Mouse (Mus musculus) limb, embryonic 13.5 days (tissue): ENCODE results near the gene Hlcs. TPM values are rescaled to one million over a fixed set of nuclear protein-coding genes. Genes with fewer than 3 reads are reported as not detected.
A peak's percentile ranks its signal among the peaks of the same experiment; 100 is the strongest.

Source experiments
- ATAC-seq: fragments of 200-750 bp; cut with Nextera tagmentation; 2 replicates; pipeline ENCODE4 v1.8.0; 2017; ENCODE audit warnings: low read depth, moderate number of reproducible peaks, moderate TSS enrichment; ENCODE audit not compliant: low FRiP score
- H3K27ac ChIP-seq: fragments of 300-500 bp; sonication (generic); 2 replicates; pipeline ENCODE4 v1.5.1; 2015; ENCODE audit warnings: inconsistent platforms, mild to moderate bottlenecking, moderate library complexity
- H3K27me3 ChIP-seq: fragments of 300-500 bp; sonication (generic); 2 replicates; pipeline ENCODE4 v1.6.1; 2015; ENCODE audit warnings: mild to moderate bottlenecking, inconsistent platforms
- H3K36me3 ChIP-seq: fragments of 300-500 bp; sonication (generic); 2 replicates; pipeline ENCODE4 v1.6.1; 2015; ENCODE audit warnings: inconsistent platforms, mild to moderate bottlenecking, moderate library complexity
- H3K4me1 ChIP-seq: fragments of 300-500 bp; sonication (generic); 2 replicates; pipeline ENCODE4 v1.6.1; 2015; ENCODE audit warnings: inconsistent platforms
- H3K4me2 ChIP-seq: fragments of 300-500 bp; sonication (generic); replicated peaks from 2 replicates; pipeline ENCODE4 v1.6.1; 2015; ENCODE audit warnings: inconsistent platforms, mild to moderate bottlenecking, moderate library complexity
- H3K4me3 ChIP-seq: fragments of 300-500 bp; sonication (generic); 2 replicates; pipeline ENCODE4 v1.5.1; 2015; ENCODE audit warnings: moderate library complexity, mild to moderate bottlenecking, inconsistent platforms
- H3K9ac ChIP-seq: fragments of 300-500 bp; sonication (generic); 2 replicates; pipeline ENCODE4 v1.6.1; 2015; ENCODE audit warnings: mild to moderate bottlenecking, inconsistent platforms
- H3K9me3 ChIP-seq: fragments of 300-500 bp; sonication (generic); 2 replicates; pipeline ENCODE4 v1.6.1; 2016; ENCODE audit warnings: inconsistent platforms
- WGBS: fragments of 180-500 bp; shearing (Covaris S2); methylation state at CpG from one replicate; pipeline ENCODE4 v1.1.7; 2015; 5-methylcytosine and 5-hydroxymethylcytosine counted together
- polyA plus RNA-seq: library from polyadenylated mRNA; unstranded; fragments of >200 nt; fragmentation: Nextera tagmentation; extraction: Ambion mirVana; gene quantifications from 2 replicates; pipeline ENCODE4 v1.2.1, GENCODE M21; 2015

The Hlcs gene
- polyA plus RNA-seq, 1 experiment from 2014 or later, result 8.8 TPM

DNA sequence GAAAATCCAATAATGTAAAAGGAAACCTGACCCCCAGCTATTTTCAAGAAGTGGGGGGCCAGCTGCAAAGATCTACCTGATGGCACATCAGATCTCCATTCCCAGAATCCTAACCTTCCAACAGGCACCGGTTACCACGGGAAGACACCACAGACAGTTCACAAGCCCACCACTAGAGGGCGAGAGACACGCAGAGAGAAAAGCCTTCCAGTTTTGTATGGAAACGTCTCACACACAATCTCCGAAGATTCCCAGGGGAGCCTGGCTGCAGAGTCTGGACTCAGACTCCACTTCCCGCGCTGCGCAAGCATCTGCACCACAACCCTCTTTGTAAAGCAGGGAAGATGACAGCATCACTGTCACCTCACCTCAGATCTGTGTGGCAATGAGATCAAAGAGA is 43.7 kb downstream of the Hlcs start:
- Histone ChIP-seq H3K9ac (no peak overlapping the region), H3K4me3 (peak overlapping the region; percentile 7; the same call in 1 of the 2 replicates), H3K36me3 (0 out of 2 replicates have a peak, but pooled peaks cover 5% of the 10 kb centered on the region), H3K9me3 (no peaks in the 10 kb centered on the region), H3K4me1 (peaks cover 21% of the 10 kb centered on the region), H3K4me2 (peak overlapping the region; percentile 53), H3K27ac (no peak overlapping the region), H3K27me3 (peaks cover 9% of the 10 kb centered on the region)
- 0 out of 2 replicates have a peak, but pooled peaks have one; percentile 60 for ATAC-seq
- WGBS, result 5% methylated on average over 9 of the region's 9 CpGs

DNA sequence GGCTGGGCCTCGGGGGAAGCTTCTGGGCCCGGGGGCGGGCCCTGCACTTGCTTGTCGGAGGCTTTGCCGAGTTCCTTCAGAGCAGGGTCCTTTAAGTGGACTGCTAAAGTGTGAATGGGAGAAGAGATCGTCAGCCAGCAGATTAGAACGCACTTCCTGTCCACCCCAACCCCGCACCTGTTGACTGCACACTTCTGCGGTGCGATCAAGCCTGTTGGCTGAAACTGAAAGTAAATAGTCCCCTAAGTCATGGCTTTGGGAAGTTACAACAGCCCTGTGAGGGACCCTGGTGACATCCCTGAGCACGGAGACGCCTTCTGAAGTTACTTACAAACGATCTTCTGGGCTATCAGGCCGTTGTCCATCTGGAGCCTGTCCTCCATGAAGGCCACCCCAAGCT is 45.2 kb downstream of the Hlcs start:
- no peak for ATAC-seq
- Histone ChIP-seq H3K36me3 (0 out of 2 replicates have a peak, but pooled peaks cover 5% of the 10 kb centered on the region), H3K4me1 (peaks cover 26% of the 10 kb centered on the region), H3K9me3 (no peaks in the 10 kb centered on the region), H3K9ac (no peak overlapping the region), H3K27ac (no peak overlapping the region), H3K4me3 (no peak overlapping the region), H3K4me2 (no peak overlapping the region), H3K27me3 (peaks cover 17% of the 10 kb centered on the region)
- 80% methylated on average over 14 of the region's 14 CpGs for WGBS

DNA sequence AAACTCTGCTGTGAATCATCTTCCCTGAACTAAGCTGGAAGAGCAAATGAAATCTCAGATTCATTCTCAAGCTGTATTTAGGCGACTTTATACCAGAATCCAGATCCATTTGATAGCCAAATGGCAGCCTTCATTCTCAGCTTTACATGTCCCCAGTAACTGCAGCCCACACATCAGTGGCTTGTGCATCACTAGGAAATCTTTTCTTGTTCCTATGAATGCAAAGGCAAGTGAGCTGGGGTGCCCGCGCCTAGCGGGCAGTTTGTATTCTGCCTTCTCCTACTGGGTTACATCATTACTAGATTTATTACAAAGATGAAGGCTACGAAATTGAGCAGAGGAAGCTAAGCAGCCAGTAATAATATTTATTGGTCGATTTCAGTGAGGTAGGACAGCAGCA is 48.8 kb downstream of the Hlcs start:
- H3K4me2 ChIP-seq, result 0 out of 2 replicates have a peak overlapping the region, but pooled peaks have one; percentile 23
- H3K36me3 ChIP-seq, result 0 out of 2 replicates have a peak, but pooled peaks cover 5% of the 10 kb centered on the region
- no peak overlapping the region for H3K4me3 ChIP-seq
- ATAC-seq, result no peak
- no peak overlapping the region for H3K9ac ChIP-seq
- peaks cover 44% of the 10 kb centered on the region for H3K27me3 ChIP-seq
- 50% methylated on average over 6 of the region's 6 CpGs for WGBS
- H3K4me1 ChIP-seq, result peaks cover 22% of the 10 kb centered on the region
- H3K9me3 ChIP-seq, result no peaks in the 10 kb centered on the region
- H3K27ac ChIP-seq, result no peak overlapping the region

DNA sequence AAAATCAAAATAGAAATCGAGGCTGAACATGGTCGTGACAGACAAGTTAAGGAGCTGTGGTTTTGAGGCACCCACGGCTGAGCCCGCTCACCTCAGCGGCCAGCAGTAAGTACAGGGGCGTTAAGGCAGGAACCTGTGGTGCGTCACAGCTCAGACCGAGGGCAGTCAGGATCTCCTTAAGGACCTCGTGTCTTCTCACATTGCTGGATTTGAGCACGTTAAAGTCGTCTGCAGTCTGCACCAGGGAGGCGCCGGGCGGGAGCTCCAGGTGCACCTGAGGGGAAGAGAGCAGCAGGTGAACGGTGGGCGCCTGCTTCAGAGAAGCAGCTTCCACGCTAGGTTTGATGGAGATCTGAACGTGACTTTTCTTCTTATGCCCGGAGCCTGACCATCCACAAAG is 50.9 kb downstream of the Hlcs start:
- Histone ChIP-seq H3K27me3 (peaks cover 45% of the 10 kb centered on the region), H3K9ac (no peak overlapping the region), H3K9me3 (no peaks in the 10 kb centered on the region), H3K4me1 (peaks cover 22% of the 10 kb centered on the region), H3K27ac (no peak overlapping the region), H3K4me2 (no peak overlapping the region), H3K4me3 (no peak overlapping the region), H3K36me3 (0 out of 2 replicates have a peak, but pooled peaks cover under 1% of the 10 kb centered on the region)
- 85% methylated on average over 19 of the region's 19 CpGs for WGBS
- no peak for ATAC-seq

DNA sequence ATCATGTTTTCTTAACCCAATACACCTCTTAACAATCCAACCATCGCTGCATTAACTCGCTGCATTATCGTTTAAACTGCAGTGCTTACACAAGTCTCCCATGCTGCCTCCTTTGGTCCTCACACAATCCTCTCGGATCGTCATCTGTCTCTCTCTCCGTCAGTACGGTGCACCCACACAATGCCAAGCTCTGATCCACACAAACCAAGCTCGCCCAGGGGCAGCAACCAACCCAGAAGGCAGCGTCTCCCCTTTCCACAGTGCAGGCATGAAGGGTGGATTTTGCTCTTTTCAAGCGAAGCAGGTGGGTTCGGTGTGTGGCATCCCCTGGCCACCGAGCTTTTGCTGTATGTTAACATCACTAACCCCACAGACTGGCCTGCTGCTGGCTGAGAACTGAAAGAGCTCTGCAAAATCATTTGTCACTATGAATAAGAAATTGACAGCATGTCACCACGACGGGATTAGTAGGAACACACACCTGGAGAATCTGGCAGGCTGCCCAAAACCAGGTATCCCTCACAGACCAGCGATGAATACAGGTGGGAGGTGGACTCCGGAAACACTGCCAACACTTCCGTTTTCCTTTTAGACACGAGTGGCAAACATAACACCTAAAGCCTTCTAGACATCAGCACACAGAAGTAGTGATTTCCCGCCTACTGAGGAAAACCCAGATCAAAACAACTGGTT is 52.3 kb downstream of the Hlcs start:
- Histone ChIP-seq H3K9ac (no peak overlapping the region), H3K4me3 (no peak overlapping the region), H3K27ac (no peak overlapping the region), H3K4me1 (peaks cover 20% of the 10 kb centered on the region), H3K27me3 (peaks cover 49% of the 10 kb centered on the region), H3K4me2 (no peak overlapping the region), H3K9me3 (no peaks in the 10 kb centered on the region), H3K36me3 (no peaks in the 10 kb centered on the region)
- no peak for ATAC-seq
- 84% methylated on average over 19 of the region's 19 CpGs for WGBS

DNA sequence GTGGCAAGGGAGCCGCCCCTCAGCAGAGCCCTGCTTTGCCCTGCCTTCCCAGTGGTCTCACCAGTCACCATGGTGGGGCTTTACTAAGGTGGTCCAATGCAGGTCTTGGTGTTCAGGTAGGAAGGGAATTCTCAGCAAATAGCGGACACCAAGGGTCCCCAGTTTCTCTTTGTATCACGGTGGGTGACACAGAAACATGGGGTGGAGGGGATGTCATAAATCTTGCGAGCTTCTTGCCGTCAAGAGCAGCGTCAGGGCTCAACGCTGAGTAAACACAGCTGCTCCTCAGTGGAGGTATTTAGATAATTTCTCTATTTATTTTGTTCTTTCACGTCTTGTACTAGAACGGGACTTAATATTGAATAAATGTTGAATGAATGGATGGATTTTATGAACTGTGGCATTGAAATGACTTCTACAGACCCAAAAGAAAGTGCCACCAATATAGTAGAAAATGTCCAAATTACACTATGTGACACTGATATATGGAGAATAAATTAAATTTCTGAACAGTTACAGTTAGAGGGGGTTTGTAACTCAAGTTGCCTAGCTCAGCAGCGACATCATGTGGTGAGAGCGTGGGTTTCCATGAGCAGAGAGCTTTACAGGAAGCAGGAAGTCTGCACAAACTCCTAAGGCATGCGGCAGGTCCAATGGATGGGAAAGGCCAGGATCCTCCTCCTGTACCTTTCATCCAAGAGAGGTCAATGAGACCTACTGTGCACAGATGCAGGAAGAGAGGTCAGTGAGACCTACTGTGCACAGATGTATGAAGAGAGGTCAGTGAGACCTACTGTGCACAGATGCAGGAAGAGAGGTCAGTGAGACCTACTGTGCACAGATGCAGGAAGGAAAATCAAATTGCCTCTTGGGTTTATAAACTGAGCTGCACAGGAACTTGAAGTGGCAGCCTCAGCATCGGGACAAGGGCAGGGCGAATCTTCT is 54.7 kb downstream of the Hlcs start:
- H3K9me3 ChIP-seq, result no peaks in the 10 kb centered on the region
- H3K9ac ChIP-seq, result no peak overlapping the region
- H3K4me1 ChIP-seq, result peaks cover 19% of the 10 kb centered on the region
- H3K36me3 ChIP-seq, result no peaks in the 10 kb centered on the region
- no peak overlapping the region for H3K27ac ChIP-seq
- peaks cover 59% of the 10 kb centered on the region for H3K27me3 ChIP-seq
- H3K4me3 ChIP-seq, result no peak overlapping the region
- peak; percentile 33; the same call in 1 of the 2 replicates for ATAC-seq
- H3K4me2 ChIP-seq, result no peak overlapping the region
- WGBS, result 49% methylated on average over 14 of the region's 14 CpGs

DNA sequence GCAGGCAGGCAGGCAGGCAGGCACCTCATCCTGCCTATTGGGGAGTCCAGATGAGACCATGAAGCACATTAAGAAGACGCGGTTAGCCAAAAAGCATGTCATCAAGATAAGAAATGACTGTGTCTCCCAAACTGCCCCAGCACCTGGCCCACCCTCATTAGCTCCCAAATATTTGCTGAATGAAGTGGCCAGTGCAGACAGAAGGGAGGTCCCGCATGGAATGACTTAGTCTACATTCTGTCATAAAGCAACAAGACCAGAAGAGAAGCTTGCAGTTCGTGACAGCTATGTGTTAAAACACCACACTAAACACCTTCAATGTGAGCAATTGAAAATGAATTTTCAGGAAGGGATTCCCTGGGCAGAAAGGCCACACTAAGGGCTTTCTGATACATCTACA is 57.8 kb downstream of the Hlcs start:
- Histone ChIP-seq H3K36me3 (no peaks in the 10 kb centered on the region), H3K9ac (no peak overlapping the region), H3K27ac (no peak overlapping the region), H3K4me2 (no peak overlapping the region), H3K27me3 (peaks cover 63% of the 10 kb centered on the region), H3K4me1 (peaks cover 37% of the 10 kb centered on the region), H3K4me3 (no peak overlapping the region), H3K9me3 (no peaks in the 10 kb centered on the region)
- WGBS, result 80% methylated on average over 4 of the region's 4 CpGs
- no peak for ATAC-seq

DNA sequence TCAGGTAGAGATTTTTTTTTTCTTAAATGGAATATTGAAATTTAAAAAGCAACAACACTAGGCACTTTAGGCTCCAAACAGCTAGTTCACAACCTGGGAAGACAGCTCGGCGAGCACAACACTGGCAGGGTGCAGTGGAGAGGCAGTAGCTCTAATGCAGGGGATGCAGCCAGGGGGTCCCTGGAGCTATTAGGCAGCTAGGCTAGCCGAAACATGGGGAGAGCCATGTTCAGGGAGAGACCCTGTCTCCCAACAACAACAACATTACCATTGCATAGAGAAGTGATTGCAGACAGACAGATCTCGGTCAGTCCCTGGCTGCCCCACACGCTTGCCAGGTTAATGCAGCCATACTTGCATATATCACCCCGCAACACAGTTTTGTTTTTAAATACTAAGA is 58.3 kb downstream of the Hlcs start:
- ATAC-seq, result no peak
- Histone ChIP-seq H3K9me3 (no peaks in the 10 kb centered on the region), H3K4me2 (no peak overlapping the region), H3K4me3 (no peak overlapping the region), H3K9ac (no peak overlapping the region), H3K4me1 (peaks cover 43% of the 10 kb centered on the region), H3K36me3 (no peaks in the 10 kb centered on the region), H3K27me3 (peaks cover 63% of the 10 kb centered on the region), H3K27ac (no peak overlapping the region)
- WGBS, result 80% methylated on average over 6 of the region's 6 CpGs

DNA sequence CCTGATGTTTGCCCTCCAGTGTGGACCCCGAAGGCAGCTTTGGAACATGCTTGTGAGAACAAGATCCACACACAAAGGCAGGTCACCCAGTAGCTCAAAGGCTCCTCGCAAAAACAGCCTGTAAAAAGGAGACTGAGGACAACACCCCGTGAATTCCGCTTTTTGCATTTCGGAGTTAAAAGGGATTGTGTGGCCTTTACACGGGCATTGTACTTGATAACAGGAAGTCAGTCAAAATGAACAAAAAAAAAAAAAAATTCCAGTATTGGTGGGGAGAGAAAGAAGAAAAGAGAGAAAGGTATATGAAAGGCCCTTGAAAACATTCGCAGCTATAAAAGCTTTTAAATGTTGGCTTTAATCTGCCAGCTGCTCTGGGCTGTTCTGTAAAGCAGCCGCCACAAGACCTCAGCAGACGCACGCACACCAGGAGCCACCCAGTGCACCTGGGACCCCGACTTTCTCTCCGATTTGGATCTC is 58.9 kb downstream of the Hlcs start:
- no peak for ATAC-seq
- Histone ChIP-seq H3K27me3 (peaks cover 58% of the 10 kb centered on the region), H3K4me3 (peak overlapping the region; percentile 11; the same call in 1 of the 2 replicates), H3K36me3 (no peaks in the 10 kb centered on the region), H3K4me1 (peaks cover 48% of the 10 kb centered on the region), H3K27ac (no peak overlapping the region), H3K4me2 (peak overlapping the region; percentile 54), H3K9ac (no peak overlapping the region), H3K9me3 (no peaks in the 10 kb centered on the region)
- 18% methylated on average over 12 of the region's 12 CpGs for WGBS

DNA sequence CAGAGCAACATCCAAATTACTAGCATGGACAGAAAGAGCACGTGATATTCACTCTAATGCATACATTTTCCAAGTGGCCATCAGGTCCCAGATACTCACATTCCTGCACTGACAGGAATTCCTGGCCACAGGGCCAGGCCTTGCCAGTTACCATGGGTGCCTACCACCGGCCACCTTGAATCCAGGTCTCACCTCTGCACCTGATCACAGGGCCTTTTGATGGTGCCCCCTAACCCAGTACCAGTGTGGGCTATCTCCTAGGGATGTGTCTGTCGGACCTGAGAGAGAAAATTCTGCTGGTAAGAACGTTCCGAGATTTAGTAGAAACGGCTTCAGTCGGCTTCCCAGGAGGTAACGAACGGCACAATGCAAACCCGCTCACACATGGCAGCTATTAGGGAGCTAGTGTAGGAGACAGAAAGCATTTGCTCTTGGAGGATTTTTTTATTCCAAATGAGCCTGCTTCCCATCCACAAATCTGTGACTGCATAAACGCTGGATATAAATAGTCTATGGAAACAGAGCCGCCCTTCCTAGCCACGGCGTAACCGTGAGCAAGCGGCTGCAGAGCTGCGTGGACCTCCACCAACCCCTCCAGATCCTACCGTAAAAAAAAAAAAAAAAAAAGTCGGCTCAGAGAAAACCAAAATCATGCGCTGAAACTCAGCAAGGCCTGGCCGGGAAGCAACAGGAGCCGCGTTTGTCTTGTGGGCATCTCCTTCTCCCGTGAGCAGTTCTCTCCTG is 59.5 kb downstream of the Hlcs start:
- Histone ChIP-seq H3K27me3 (peaks cover 64% of the 10 kb centered on the region), H3K9ac (peak overlapping the region; percentile 45), H3K9me3 (no peaks in the 10 kb centered on the region), H3K4me2 (peak overlapping the region; percentile 54), H3K27ac (no peak overlapping the region), H3K36me3 (no peaks in the 10 kb centered on the region), H3K4me3 (peak overlapping the region; percentile 11; the same call in 1 of the 2 replicates), H3K4me1 (peaks cover 52% of the 10 kb centered on the region)
- 18% methylated on average over 24 of the region's 24 CpGs for WGBS
- 0 out of 2 replicates have a peak, but pooled peaks have one; percentile 28 for ATAC-seq

DNA sequence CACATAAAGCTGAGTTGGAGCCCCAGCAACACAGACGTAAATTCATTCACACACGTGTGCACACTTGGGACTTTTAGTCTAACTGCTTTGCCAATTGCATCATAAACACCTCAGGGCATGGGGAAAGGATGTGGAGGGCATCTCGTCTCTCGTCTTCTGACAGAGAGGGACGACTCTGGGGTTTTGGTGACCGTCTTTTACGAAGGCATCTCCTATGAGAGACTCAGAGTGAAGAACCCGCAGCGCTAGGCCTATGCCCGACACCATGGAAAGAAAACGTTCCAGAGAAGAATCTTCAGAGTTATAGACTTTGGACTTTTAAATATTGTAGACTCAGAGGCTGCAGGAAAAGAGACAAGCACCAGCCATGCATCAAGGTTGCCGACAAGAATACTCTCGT is 61.6 kb downstream of the Hlcs start:
- Histone ChIP-seq H3K36me3 (no peaks in the 10 kb centered on the region), H3K27ac (no peak overlapping the region), H3K4me2 (no peak overlapping the region), H3K9me3 (no peaks in the 10 kb centered on the region), H3K4me3 (no peak overlapping the region), H3K27me3 (peaks cover 74% of the 10 kb centered on the region), H3K4me1 (peaks cover 58% of the 10 kb centered on the region), H3K9ac (no peak overlapping the region)
- WGBS, result 48% methylated on average over 13 of the region's 13 CpGs
- no peak for ATAC-seq
